Mouse (Mus musculus): ENCODE results near the gene Olfr893.
"Not testable (repeated sequence)": the region's sequence is repeated elsewhere in the genome, so short reads cannot be mapped to it uniquely, and the experiment has no call there.

The Olfr893 gene

GRCm38 (mm10) chr9:38208065-38208464 is at the start of gene Olfr893:
Gene Olfr893, plus strand, starts transcription at chr9:38208365.
- no peak for DNase-seq (ENCODE audit: low read depth, low spot score)

GRCm38 (mm10) chr9:38168341-38168740 is 39.8 kb upstream of the Olfr893 start:
- DNase-seq (ENCODE audit: low read depth, low spot score): not testable (repeated sequence)

GRCm38 (mm10) chr9:38180721-38181120 is 27.4 kb upstream of the Olfr893 start, which contains the start of gene Olfr891:
Gene Olfr891, minus strand, starts transcription at chr9:38180821.
- DNase-seq (ENCODE audit: low read depth, low spot score): no peak

GRCm38 (mm10) chr9:38217755-38218154 is 9.6 kb downstream of the Olfr893 start, which contains the start of gene Olfr894:
Gene Olfr894, plus strand, starts transcription at chr9:38218055.
- DNase-seq (ENCODE audit: low read depth, low spot score): no peak

- no peak for DNase-seq (ENCODE audit: low read depth, low spot score)
Observed at GRCm38 (mm10) chr9:38252474-38252873, 44.3 kb downstream of the Olfr893 start, which contains the start of gene Olfr143. Gene Olfr143, plus strand, starts transcription at chr9:38252774.

Data from telencephalon, adult 2 months (tissue).